Mouse (Mus musculus): Measurements from ENCODE around the gene Tmem62. TPM values are rescaled to one million over a fixed set of nuclear protein-coding genes. Genes with fewer than 3 reads are reported as not detected.

Tmem62 gene
- polyA plus RNA-seq, 1 experiment = 8.0 TPM

GRCm38 (mm10) chr2:121045653-121046052 lies 68.8 kb downstream of the Tmem62 start:
- Histone ChIP-seq H3K27ac (ENCODE audit: insufficient read depth, low read length) (no peak overlapping the region), H3K4me1 (ENCODE audit: control insufficient read depth, insufficient read depth, low read length) (no peaks in the 10 kb centered on the region), H3K4me3 (ENCODE audit: insufficient read depth, low read length) (no peak overlapping the region)
- no peak for TF ChIP-seq CTCF (IDR thresholded peaks at IDR 0.05; ENCODE audit: borderline replicate concordance, insufficient read depth, low read length)
- no peak for TF ChIP-seq POLR2A (IDR thresholded peaks at IDR 0.05; ENCODE audit: low read depth, low read length)

GRCm38 (mm10) chr2:121052176-121052575 lies 75.4 kb downstream of the Tmem62 start:
- H3K4me1 ChIP-seq (ENCODE audit: control insufficient read depth, insufficient read depth, low read length) = peaks cover 4% of the 10 kb centered on the region; the same call in 1 of the 2 replicates
- no peak overlapping the region for H3K4me3 ChIP-seq (ENCODE audit: insufficient read depth, low read length)
- no peak for TF ChIP-seq CTCF (IDR thresholded peaks at IDR 0.05; ENCODE audit: borderline replicate concordance, insufficient read depth, low read length)
- no peak for TF ChIP-seq POLR2A (IDR thresholded peaks at IDR 0.05; ENCODE audit: low read depth, low read length)
- no peak overlapping the region for H3K27ac ChIP-seq (ENCODE audit: insufficient read depth, low read length)

- Histone ChIP-seq H3K4me1 (ENCODE audit: control insufficient read depth, insufficient read depth, low read length) (peaks cover 4% of the 10 kb centered on the region; the same call in 1 of the 2 replicates), H3K27ac (ENCODE audit: insufficient read depth, low read length) (no peak overlapping the region), H3K4me3 (ENCODE audit: insufficient read depth, low read length) (no peak overlapping the region)
- no peak for TF ChIP-seq CTCF (IDR thresholded peaks at IDR 0.05; ENCODE audit: borderline replicate concordance, insufficient read depth, low read length)
- no peak for TF ChIP-seq POLR2A (IDR thresholded peaks at IDR 0.05; ENCODE audit: low read depth, low read length)
Measured at GRCm38 (mm10) chr2:121054060-121054459, 77.2 kb downstream of the Tmem62 start.

GRCm38 (mm10) chr2:121055915-121056314 lies 79.1 kb downstream of the Tmem62 start:
- no peak for TF ChIP-seq CTCF (IDR thresholded peaks at IDR 0.05; ENCODE audit: borderline replicate concordance, insufficient read depth, low read length)
- TF ChIP-seq POLR2A (IDR thresholded peaks at IDR 0.05; ENCODE audit: low read depth, low read length) = no peak
- H3K27ac ChIP-seq (ENCODE audit: insufficient read depth, low read length) = no peak overlapping the region
- H3K4me1 ChIP-seq (ENCODE audit: control insufficient read depth, insufficient read depth, low read length) = peaks cover 4% of the 10 kb centered on the region; the same call in 1 of the 2 replicates
- no peak overlapping the region for H3K4me3 ChIP-seq (ENCODE audit: insufficient read depth, low read length)

Other genes with a start within 250 kb of the Tmem62 start
- gene Cdan1, start 126.9 kb upstream of the Tmem62 start, polyA plus RNA-seq (2011; ENCODE audit: insufficient read length, low read depth, missing spikeins) = 7.1 and 11.1 TPM in 2 replicates
- gene Ttbk2, start 126.4 kb upstream of the Tmem62 start, polyA plus RNA-seq (2011; ENCODE audit: insufficient read length, low read depth, missing spikeins) = 12.3 and 15.7 TPM in 2 replicates
- gene Ubr1, start 6.3 kb upstream of the Tmem62 start, polyA plus RNA-seq (2011; ENCODE audit: insufficient read length, low read depth, missing spikeins) = 24.8 and 25.4 TPM in 2 replicates
- 31.8 and 37.2 TPM in 2 replicates for gene Ccndbp1, start 31.4 kb downstream of the Tmem62 start, polyA plus RNA-seq (2011; ENCODE audit: insufficient read length, low read depth, missing spikeins)
- not detected in 2 replicates for gene Epb42, start 60.1 kb downstream of the Tmem62 start, polyA plus RNA-seq (2011; ENCODE audit: insufficient read length, low read depth, missing spikeins)
- not detected in 2 replicates for gene Tgm5, start 108.8 kb downstream of the Tmem62 start, polyA plus RNA-seq (2011; ENCODE audit: insufficient read length, low read depth, missing spikeins)
- not detected in 2 replicates for gene Tgm7, start 132.8 kb downstream of the Tmem62 start, polyA plus RNA-seq (2011; ENCODE audit: insufficient read length, low read depth, missing spikeins)
- 7.2 and 10.0 TPM in 2 replicates for gene Adal, start 163.4 kb downstream of the Tmem62 start, polyA plus RNA-seq (2011; ENCODE audit: insufficient read length, low read depth, missing spikeins)
- gene Lcmt2, start 163.6 kb downstream of the Tmem62 start, polyA plus RNA-seq (2011; ENCODE audit: insufficient read length, low read depth, missing spikeins) = 4.4 and 5.5 TPM in 2 replicates
- 41.5 and 48.2 TPM in 2 replicates for gene Tubgcp4, start 193.6 kb downstream of the Tmem62 start, polyA plus RNA-seq (2011; ENCODE audit: insufficient read length, low read depth, missing spikeins)
- gene Zscan29, start 194.1 kb downstream of the Tmem62 start, polyA plus RNA-seq (2011; ENCODE audit: insufficient read length, low read depth, missing spikeins) = 10.3 and 10.8 TPM in 2 replicates